Mouse (Mus musculus) erythroid progenitor cell, adult 5-6 weeks (primary cell): ENCODE results near the gene Cnnm2. TPM values are rescaled to one million over a fixed set of nuclear protein-coding genes. Genes with fewer than 3 reads are reported as not detected.
A peak's percentile ranks its signal among the peaks of the same experiment; 100 is the strongest.

Experiments
- ATAC-seq: replicated peaks from 2 replicates; pipeline ENCODE4 v1.8.0; 2016; ENCODE audit warnings: moderate number of reproducible peaks, mild to moderate bottlenecking, moderate TSS enrichment, inconsistent platforms; ENCODE audit not compliant: poor library complexity, low FRiP score, severe bottlenecking
- total RNA-seq, 2 experiments: library from RNA; stranded (forward) in 1 of 2; stranded (reverse) in 1 of 2; fragments of 150-400 nt in 1 of 2; fragments of 186-747, 209-891 nt in 1 of 2; gene quantifications; 2 replicates each; pipeline versions ENCODE4 v1.2.3 to v1.2.4; 2015 to 2017; ENCODE audit warnings: low replicate concordance in 2 of 2

Gene Cnnm2
- total RNA-seq, 2 experiments from 2014 or later = 39.8 to 40.1 TPM

GRCm38 (mm10) chr19:46905971-46906370 lies 144.6 kb downstream of the Cnnm2 start:
- ATAC-seq = no peak

GRCm38 (mm10) chr19:46908207-46908606 lies 146.8 kb downstream of the Cnnm2 start:
- no peak for ATAC-seq

- no peak for ATAC-seq
Measured at GRCm38 (mm10) chr19:46908977-46909376, 147.6 kb downstream of the Cnnm2 start.

- no peak for ATAC-seq
Measured at GRCm38 (mm10) chr19:46911492-46911891, 150.1 kb downstream of the Cnnm2 start.

GRCm38 (mm10) chr19:46913626-46914025 lies 152.2 kb downstream of the Cnnm2 start:
- ATAC-seq = no peak

GRCm38 (mm10) chr19:46915406-46916080 lies 154.1 kb downstream of the Cnnm2 start:
- peak; percentile 41; the same call in 1 of the 2 replicates for ATAC-seq

- no peak for ATAC-seq
Measured at GRCm38 (mm10) chr19:46920571-46920970, 159.2 kb downstream of the Cnnm2 start.

GRCm38 (mm10) chr19:46926357-46926756 lies 165.0 kb downstream of the Cnnm2 start:
- ATAC-seq = peak; percentile 68

- no peak for ATAC-seq
Measured at GRCm38 (mm10) chr19:46926951-46927350, 165.6 kb downstream of the Cnnm2 start.

GRCm38 (mm10) chr19:46928136-46928535 lies 166.7 kb downstream of the Cnnm2 start:
- no peak for ATAC-seq

- no peak for ATAC-seq
Measured at GRCm38 (mm10) chr19:46929044-46929587, 167.7 kb downstream of the Cnnm2 start.

Other genes with a start within 250 kb of the Cnnm2 start
- gene Arl3, start 188.4 kb upstream of the Cnnm2 start, total RNA-seq (2015; ENCODE audit: low replicate concordance) = 4.6 and 15.1 TPM in 2 replicates
- 6.7 and 24.4 TPM in 2 replicates for gene Arl3, start 188.4 kb upstream of the Cnnm2 start, total RNA-seq (2017; ENCODE audit: low replicate concordance)
- gene Sfxn2, start 188.2 kb upstream of the Cnnm2 start, total RNA-seq (2015; ENCODE audit: low replicate concordance) = 0.72 and 19.3 TPM in 2 replicates
- gene Sfxn2, start 188.2 kb upstream of the Cnnm2 start, total RNA-seq (2017; ENCODE audit: low replicate concordance) = 0.98 and 5.8 TPM in 2 replicates
- 5.0 and 8.8 TPM in 2 replicates for gene Wbp1l, start 162.5 kb upstream of the Cnnm2 start, total RNA-seq (2015; ENCODE audit: low replicate concordance)
- 6.7 and 9.2 TPM in 2 replicates for gene Wbp1l, start 162.5 kb upstream of the Cnnm2 start, total RNA-seq (2017; ENCODE audit: low replicate concordance)
- not detected in 2 replicates for gene Cyp17a1, start 88.4 kb upstream of the Cnnm2 start, total RNA-seq (2015; ENCODE audit: low replicate concordance)
- gene Cyp17a1, start 88.4 kb upstream of the Cnnm2 start, total RNA-seq (2017; ENCODE audit: low replicate concordance) = not detected in 2 replicates
- gene Borcs7, start 71.7 kb upstream of the Cnnm2 start, total RNA-seq (2015; ENCODE audit: low replicate concordance) = 3.8 and 8.3 TPM in 2 replicates
- gene Borcs7, start 71.7 kb upstream of the Cnnm2 start, total RNA-seq (2017; ENCODE audit: low replicate concordance) = not detected in 2 replicates
- 2.5 and 10.9 TPM in 2 replicates for gene As3mt, start 54.1 kb upstream of the Cnnm2 start, total RNA-seq (2015; ENCODE audit: low replicate concordance)
- gene As3mt, start 54.1 kb upstream of the Cnnm2 start, total RNA-seq (2017; ENCODE audit: low replicate concordance) = 1.2 and 2.0 TPM in 2 replicates